Mouse (Mus musculus) 416B (cell line): ENCODE data around the gene Agt.

Source experiments
- DNase-seq: peaks from one replicate; pipeline ENCODE4 v3.0.0; 2011; ENCODE audit warnings: low read depth

Gene Agt

DNA sequence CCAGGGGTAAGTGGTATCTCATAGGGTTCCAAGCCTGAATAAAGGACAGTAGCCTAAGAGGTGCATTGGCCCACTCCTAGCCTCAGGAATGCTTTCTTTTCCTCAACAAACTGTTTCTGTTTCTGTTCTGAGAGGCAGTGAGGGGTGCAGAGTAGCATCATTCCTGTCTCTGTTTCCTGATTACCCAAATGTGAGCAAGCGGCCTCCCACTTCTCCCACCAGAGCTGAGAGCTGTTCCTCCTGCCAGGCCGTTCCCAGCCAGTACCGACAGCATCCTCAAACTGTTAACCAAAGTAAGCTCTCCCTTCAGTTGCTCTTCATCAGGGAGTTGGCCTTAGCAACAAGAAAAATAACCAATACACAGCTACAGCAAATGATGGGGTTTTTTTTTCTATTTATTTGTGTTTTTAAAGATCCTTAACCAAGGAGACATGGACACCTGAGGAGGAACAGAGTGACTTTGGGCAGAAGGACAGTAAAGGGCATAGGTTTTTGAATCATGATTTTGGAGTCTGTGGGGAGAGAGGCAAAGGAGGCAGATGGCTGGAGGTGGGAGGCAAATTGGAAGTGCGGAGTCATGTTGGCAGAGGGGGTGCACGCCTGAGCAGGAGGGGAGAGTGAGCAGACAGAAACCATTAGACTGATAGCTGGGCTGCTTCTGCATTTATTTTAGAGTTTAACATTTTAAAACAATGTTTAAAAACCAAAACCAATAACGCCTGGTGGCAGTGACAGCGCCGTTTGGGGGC is 61.8 kb downstream of the Agt start:
- no peak for DNase-seq
